Mouse (Mus musculus) stomach, embryonic 14.5 days (tissue): ENCODE results near the gene Gm20498. TPM values are rescaled to one million over a fixed set of nuclear protein-coding genes. Genes with fewer than 3 reads are reported as not detected.
"Not testable (repeated sequence)": the region's sequence is repeated elsewhere in the genome, so short reads cannot be mapped to it uniquely, and the experiment has no call there.

Experiments
- ATAC-seq: fragments of 200-750 bp; cut with Nextera tagmentation; 2 replicates; pipeline ENCODE4 v1.8.0; 2017; ENCODE audit warnings: low read depth, moderate TSS enrichment; ENCODE audit not compliant: insufficient number of reproducible peaks, insufficient read depth, low FRiP score
- H3K27ac ChIP-seq: fragments of 300-500 bp; sonication (generic); 2 replicates; pipeline ENCODE4 v1.5.1; 2014; ENCODE audit warnings: mild to moderate bottlenecking, low read length, moderate library complexity, mixed read lengths
- H3K27me3 ChIP-seq: fragments of 300-500 bp; sonication (generic); 2 replicates; pipeline ENCODE4 v1.6.1; 2014; ENCODE audit warnings: low read length, control low read depth, mixed read lengths; ENCODE audit not compliant: control insufficient read depth, insufficient read depth
- H3K36me3 ChIP-seq: fragments of 300-500 bp; sonication (generic); 2 replicates; pipeline ENCODE4 v1.6.1; 2014; ENCODE audit warnings: mild to moderate bottlenecking, control low read depth, low read length, moderate library complexity, mixed read lengths; ENCODE audit not compliant: control insufficient read depth, insufficient read depth
- H3K4me1 ChIP-seq: fragments of 300-500 bp; sonication (generic); 2 replicates; pipeline ENCODE4 v1.6.1; 2014; ENCODE audit warnings: low read length, control low read depth, mixed read lengths; ENCODE audit not compliant: control insufficient read depth, insufficient read depth
- H3K4me2 ChIP-seq: fragments of 300-500 bp; sonication (generic); replicated peaks from 2 replicates; pipeline ENCODE4 v1.6.1; 2014; ENCODE audit warnings: low read depth, low read length, control low read depth
- H3K4me3 ChIP-seq: fragments of 300-500 bp; sonication (generic); 2 replicates; pipeline ENCODE4 v1.5.1; 2014; ENCODE audit warnings: low read depth, low read length, control low read depth
- H3K9ac ChIP-seq: fragments of 300-500 bp; sonication (generic); replicated peaks from 2 replicates; pipeline ENCODE4 v1.6.1; 2014; ENCODE audit warnings: low read depth, mild to moderate bottlenecking, control low read depth, low read length, moderate library complexity, mixed read lengths
- H3K9me3 ChIP-seq: fragments of 300-500 bp; sonication (generic); 2 replicates; pipeline ENCODE4 v1.6.1; 2016; ENCODE audit warnings: low read depth, low read length, control low read depth; ENCODE audit not compliant: control insufficient read depth
- WGBS: fragments of 180-500 bp; shearing (Covaris S2); extraction: QIAGEN DNeasy Blood & Tissue Kit; methylation state at CpG from one replicate; pipeline ENCODE4 v1.1.7; 2014; 5-methylcytosine and 5-hydroxymethylcytosine counted together
- polyA plus RNA-seq: library from polyadenylated mRNA; unstranded; fragments of >200 nt; fragmentation: Nextera tagmentation; extraction: Ambion mirVana; gene quantifications from 2 replicates; pipeline ENCODE4 v1.2.1, GENCODE M21; 2014

Gm20498 gene
- polyA plus RNA-seq, 1 experiment from 2014 or later: 28.7 TPM

GRCm38 (mm10) chr12:81496906-81497305 is 35.8 kb downstream of the Gm20498 start:
- H3K9ac ChIP-seq, H3K9me3 ChIP-seq, ATAC-seq, H3K4me2 ChIP-seq, H3K36me3 ChIP-seq, H3K4me3 ChIP-seq, H3K4me1 ChIP-seq, H3K27me3 ChIP-seq, H3K27ac ChIP-seq: not testable (repeated sequence)
- 97% methylated on average over 9 of the region's 9 CpGs for WGBS

DNA sequence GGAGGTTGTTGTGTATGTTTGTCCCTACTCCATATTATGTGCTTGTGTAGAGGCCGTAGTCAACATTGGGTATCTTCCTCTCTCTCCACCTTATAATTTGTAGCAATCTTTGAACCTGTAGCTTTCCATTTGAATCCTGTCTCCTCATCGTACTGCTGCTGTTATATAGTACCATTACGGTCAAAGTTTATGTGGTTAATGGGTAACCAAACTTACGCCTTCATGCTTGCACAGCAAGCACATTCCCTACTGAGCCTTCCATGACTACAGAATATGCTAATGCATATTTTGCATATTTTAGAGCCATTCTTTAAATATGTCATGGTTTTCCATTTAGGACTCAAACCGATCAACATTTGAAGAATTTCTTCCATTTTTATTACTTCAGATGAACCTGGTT is 42.2 kb downstream of the Gm20498 start:
- H3K27me3 ChIP-seq: no peaks in the 10 kb centered on the region
- H3K4me2 ChIP-seq: no peak overlapping the region
- no peak for ATAC-seq
- no peak overlapping the region for H3K4me3 ChIP-seq
- no peaks in the 10 kb centered on the region for H3K36me3 ChIP-seq
- H3K4me1 ChIP-seq: no peaks in the 10 kb centered on the region
- WGBS: 89% methylated on average over 5 of the region's 5 CpGs
- H3K27ac ChIP-seq: no peak overlapping the region
- H3K9ac ChIP-seq: no peak overlapping the region
- no peaks in the 10 kb centered on the region for H3K9me3 ChIP-seq

DNA sequence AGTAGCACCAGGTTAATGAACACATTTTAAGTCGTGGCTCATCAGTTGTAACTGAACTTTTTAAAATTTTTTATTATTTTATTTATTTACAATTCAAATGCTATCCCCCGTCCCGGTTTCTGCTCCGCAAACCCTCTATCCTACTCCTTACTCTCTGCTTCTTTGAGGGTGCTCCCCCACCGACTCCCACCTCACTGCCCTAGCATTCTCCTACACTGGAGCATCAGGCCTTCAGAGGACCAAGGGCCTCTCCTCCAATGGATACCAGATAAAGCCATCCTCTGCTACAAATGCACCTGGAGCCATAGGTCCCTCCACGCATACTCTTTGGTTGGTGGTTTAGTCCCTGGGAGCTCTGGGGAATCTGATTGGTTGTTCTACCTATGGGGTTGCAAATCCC is 47.4 kb downstream of the Gm20498 start:
- peak; percentile 15; the same call in 1 of the 2 replicates for ATAC-seq
- H3K4me2 ChIP-seq: peak overlapping the region; percentile 56
- H3K4me1 ChIP-seq: no peaks in the 10 kb centered on the region
- H3K9me3 ChIP-seq: no peaks in the 10 kb centered on the region
- H3K27ac ChIP-seq: peak overlapping the region; percentile 92; the same call in 1 of the 2 replicates
- 53% methylated on average over 6 of the region's 6 CpGs for WGBS
- no peak overlapping the region for H3K9ac ChIP-seq
- no peaks in the 10 kb centered on the region for H3K36me3 ChIP-seq
- H3K27me3 ChIP-seq: no peaks in the 10 kb centered on the region
- H3K4me3 ChIP-seq: peak overlapping the region; percentile 50

DNA sequence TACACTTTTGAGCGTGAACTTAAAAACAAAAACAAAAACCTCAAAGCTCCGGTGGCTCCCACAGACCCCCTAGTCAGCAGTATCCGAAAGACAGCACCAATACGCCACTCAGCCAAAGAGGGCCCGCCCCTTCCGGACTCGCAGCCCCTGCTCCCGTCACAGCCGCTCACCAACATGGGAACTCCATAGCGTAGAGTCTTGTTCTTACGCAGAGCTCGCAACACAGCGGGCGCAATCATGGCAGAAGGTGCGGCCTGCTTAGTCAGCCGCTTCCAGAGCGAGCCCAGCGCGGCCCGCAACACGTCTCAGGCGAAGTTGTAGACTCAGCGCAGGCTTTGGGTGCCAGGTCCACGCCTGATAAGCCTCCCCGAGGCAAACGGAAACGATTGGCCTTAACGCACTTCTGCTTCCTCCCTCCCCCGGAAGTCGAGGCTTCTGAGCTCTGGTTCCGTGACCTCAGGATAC is 47.9 kb downstream of the Gm20498 start, which contains the start of gene Cox16:
TSS of gene Cox16 (minus strand) at position 401 of the 465 bp plus-strand sequence.
- Histone ChIP-seq H3K27ac (peak within 1 kb of the TSS; percentile 92), H3K36me3 (no peaks in the 10 kb centered on the region), H3K4me2 (peak within 1 kb of the TSS; percentile 56), H3K9me3 (no peaks in the 10 kb centered on the region), H3K4me1 (no peaks in the 10 kb centered on the region), H3K9ac (peak within 1 kb of the TSS; percentile 54), H3K4me3 (peak within 1 kb of the TSS; percentile 50), H3K27me3 (no peaks in the 10 kb centered on the region)
- peak; percentile 97 for ATAC-seq
- WGBS: under 1% methylated on average over 31 of the region's 31 CpGs

- ATAC-seq: no peak
- Histone ChIP-seq H3K4me3 (peak overlapping the region; percentile 50), H3K36me3 (peaks cover 2% of the 10 kb centered on the region; the same call in 1 of the 2 replicates), H3K27ac (no peak overlapping the region), H3K4me2 (peak overlapping the region; percentile 56), H3K27me3 (no peaks in the 10 kb centered on the region), H3K4me1 (no peaks in the 10 kb centered on the region), H3K9me3 (no peaks in the 10 kb centered on the region), H3K9ac (peak overlapping the region; percentile 54; the same call in 1 of the 2 replicates)
- WGBS: 2% methylated on average over 7 of the region's 7 CpGs
Measured at GRCm38 (mm10) chr12:81484212-81484611, 48.5 kb downstream of the Gm20498 start.

- Histone ChIP-seq H3K4me1 (no peaks in the 10 kb centered on the region), H3K4me2 (peak overlapping the region; percentile 56), H3K27me3 (no peaks in the 10 kb centered on the region), H3K9ac (no peak overlapping the region), H3K4me3 (peak overlapping the region; percentile 50), H3K27ac (no peak overlapping the region), H3K9me3 (no peaks in the 10 kb centered on the region), H3K36me3 (peaks cover 3% of the 10 kb centered on the region; the same call in 1 of the 2 replicates)
- no peak for ATAC-seq
- WGBS: 39% methylated on average over 17 of the region's 17 CpGs
Measured at GRCm38 (mm10) chr12:81483656-81484055, 49.0 kb downstream of the Gm20498 start.

DNA sequence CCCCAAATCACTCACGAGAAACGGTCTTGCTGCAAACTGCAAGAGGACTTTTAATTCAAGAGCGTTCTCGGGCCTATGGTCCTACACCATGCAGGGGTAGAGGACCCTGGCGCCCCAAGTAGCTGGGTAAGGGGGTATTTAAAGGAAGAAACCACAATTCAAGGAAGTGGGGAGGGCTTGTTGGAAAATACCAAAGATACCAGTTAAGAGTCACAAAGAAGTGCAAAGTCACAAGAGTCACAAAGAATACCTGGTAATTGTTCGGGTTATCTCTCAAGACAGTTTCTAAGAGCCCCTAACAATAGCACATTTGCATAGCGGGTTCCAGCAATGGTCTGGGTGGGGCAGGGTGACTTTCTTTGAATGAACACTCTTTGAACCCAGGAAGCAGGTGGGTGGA is 73.7 kb downstream of the Gm20498 start:
- H3K27ac ChIP-seq, H3K9me3 ChIP-seq, ATAC-seq, H3K9ac ChIP-seq, H3K36me3 ChIP-seq, H3K4me3 ChIP-seq, H3K4me1 ChIP-seq, H3K4me2 ChIP-seq, H3K27me3 ChIP-seq: not testable (repeated sequence)
- 95% methylated on average over 7 of the region's 7 CpGs for WGBS

DNA sequence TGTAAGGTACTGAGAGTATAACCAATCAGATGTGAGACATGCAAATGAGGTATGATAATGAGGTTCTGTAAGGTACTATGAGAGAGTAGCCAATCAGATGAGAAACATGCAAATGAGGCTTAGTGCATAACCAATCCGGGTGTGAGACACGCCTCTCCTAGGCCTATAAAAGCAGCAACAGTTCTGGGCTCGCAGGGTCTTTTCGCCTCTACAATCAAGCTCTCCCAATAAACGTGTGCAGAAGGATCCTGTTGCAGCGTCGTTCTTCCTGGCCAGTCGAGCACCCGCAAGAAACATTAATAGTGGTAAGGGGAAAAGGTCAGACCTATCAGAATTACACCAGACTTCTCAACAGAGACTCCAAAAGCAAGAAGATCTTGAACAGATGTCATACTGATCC is 93.7 kb downstream of the Gm20498 start:
- not testable (repeated sequence) for ATAC-seq, H3K4me3 ChIP-seq, H3K9me3 ChIP-seq, H3K27me3 ChIP-seq, H3K9ac ChIP-seq, H3K4me1 ChIP-seq, H3K4me2 ChIP-seq, H3K27ac ChIP-seq, H3K36me3 ChIP-seq
- 92% methylated on average over 9 of the region's 9 CpGs for WGBS

DNA sequence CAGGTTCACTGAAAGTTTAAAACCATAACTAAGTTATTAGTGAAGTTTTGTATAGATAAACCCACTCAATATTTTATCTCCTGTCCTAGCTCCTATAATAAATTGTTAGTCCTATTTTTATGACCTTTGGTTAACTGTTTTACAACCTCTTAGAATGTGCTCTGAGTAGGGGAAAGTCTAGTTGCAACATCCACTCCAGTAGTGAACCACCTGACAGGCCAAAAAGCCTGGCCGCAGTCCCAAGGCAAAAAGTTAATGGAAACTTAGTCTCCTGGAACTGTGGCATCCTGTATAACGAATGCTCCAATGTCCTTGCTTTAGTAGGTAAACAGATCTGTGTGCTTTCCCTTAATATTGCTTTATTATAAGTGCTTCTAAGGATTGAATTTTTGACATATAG is 97.9 kb downstream of the Gm20498 start:
- not testable (repeated sequence) for H3K4me2 ChIP-seq, H3K27ac ChIP-seq, H3K4me1 ChIP-seq, ATAC-seq, H3K9ac ChIP-seq, H3K36me3 ChIP-seq, H3K27me3 ChIP-seq, H3K9me3 ChIP-seq, H3K4me3 ChIP-seq
- WGBS: 45% methylated on average over 2 of the region's 2 CpGs
